Mouse (Mus musculus) layer of hippocampus, adult 11-12 months (tissue): ENCODE results near the gene Defa17.
"Not testable (repeated sequence)": the region's sequence is repeated elsewhere in the genome, so short reads cannot be mapped to it uniquely, and the experiment has no call there.

ENCODE experiments used
- DNase-seq: peaks from one replicate; pipeline ENCODE4 v3.0.0; 2022; ENCODE audit warnings: low spot score

The Defa17 gene

DNA sequence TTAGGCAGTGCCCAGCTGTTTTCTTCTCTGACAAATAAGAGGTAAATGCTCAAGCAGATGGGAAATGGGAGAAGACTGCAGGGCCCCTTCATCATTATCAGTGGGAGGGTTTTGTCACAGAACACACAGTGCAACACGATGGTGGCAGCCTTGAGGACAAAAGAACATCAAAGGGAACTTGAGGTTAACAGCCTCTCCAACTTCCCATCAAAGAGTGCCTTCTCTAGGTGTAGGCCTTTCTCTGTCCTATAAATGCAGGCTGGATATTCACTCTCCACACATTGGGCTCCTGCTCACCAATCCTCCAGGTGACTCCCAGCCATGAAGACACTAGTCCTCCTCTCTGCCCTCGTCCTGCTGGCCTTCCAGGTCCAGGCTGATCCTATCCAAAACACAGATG, at the start of gene Defa17:
Gene Defa17 (plus strand): TSS at position 301 of the 400 bp plus-strand sequence.
- DNase-seq = not testable (repeated sequence)

DNA sequence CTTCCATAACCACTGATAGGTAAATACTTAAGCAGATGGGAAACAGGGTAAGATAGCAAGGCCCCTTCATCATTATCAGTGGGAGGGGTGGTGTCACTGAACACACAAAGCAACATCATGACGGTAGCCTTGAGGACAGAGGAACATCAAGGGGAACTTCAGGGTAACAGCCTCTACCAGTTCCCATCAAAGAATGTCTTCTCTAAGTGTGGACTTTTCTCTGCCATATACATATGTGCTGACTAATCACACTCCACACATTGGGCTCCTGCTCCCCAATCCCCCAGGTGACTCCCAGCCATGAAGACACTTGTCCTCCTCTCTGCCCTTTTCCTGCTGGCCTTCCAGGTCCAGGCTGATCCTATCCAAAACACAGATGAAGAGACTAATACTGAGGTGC, 37.7 kb upstream of the Defa17 start, which contains the start of gene Defa26:
Gene Defa26 (plus strand): TSS at position 301 of the 400 bp plus-strand sequence.
- DNase-seq = not testable (repeated sequence)

DNA sequence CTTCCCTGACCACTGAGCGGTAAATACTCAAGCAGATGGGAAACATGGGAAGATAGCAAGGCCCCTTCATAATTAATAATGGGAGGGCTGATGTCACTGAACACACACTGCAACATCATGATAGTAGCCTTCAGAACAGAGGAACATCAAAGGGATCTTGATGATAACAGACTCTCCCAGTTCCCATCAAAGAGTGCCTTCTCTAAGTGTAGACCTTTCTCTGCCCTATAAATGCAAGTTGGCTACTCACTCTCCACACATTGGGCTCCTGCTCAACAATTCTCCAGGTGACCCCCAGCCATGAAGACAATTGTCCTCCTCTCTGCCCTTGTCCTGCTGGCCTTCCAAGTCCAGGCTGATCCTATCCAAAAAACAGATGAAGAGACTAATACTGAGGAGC, 9.9 kb downstream of the Defa17 start, which contains the start of gene Defa34:
Gene Defa34 (plus strand): TSS at position 301 of the 400 bp plus-strand sequence.
- DNase-seq = not testable (repeated sequence)

DNA sequence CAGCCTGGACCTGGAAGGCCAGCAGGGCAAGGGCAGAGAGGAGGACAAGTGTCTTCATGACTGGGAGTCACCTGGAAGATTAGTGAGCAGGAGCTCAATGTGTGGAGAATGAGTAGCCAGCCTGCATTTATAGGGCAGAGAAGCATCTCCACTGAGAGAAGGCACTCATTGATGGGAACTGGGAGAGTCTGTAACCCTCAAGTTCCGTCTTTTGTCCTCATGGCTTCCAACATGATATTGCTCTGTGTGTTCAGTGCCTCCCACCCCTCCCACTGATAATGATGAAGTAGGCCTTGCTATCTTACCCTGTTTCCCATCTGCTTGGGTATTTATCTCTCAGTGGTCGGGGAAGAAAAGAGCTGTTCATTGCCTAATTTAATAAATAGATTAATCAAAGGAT, 48.0 kb downstream of the Defa17 start, which contains the start of gene AY761184:
Gene AY761184 (minus strand): TSS at position 101 of the 400 bp plus-strand sequence.
- DNase-seq = not testable (repeated sequence)
